Mouse (Mus musculus): ENCODE measurements around the gene Jph2.

- no peak for TF ChIP-seq CTCF (IDR thresholded peaks at IDR 0.05; ENCODE audit: control insufficient read depth, insufficient read depth, insufficient replicate concordance, low read depth, low read length)
- no peak for TF ChIP-seq POLR2A (IDR thresholded peaks at IDR 0.05; ENCODE audit: control insufficient read depth, low read depth, low read length)
These were observed 27.6 kb downstream of the Jph2 start for GRCm38 (mm10) chr2:163370175-163370574.
